Mouse (Mus musculus): ENCODE measurements around the gene Ddx3y. TPM values are rescaled to one million over a fixed set of nuclear protein-coding genes. Genes with fewer than 3 reads are reported as not detected.

Ddx3y gene
- polyA plus RNA-seq (2015; fragmentation: Nextera tagmentation; extraction: Ambion mirVana), result 18.5 and 20.9 TPM in 2 replicates

GRCm38 (mm10) chrY:1286171-1286795 is at the start of gene Ddx3y:
TSS of gene Ddx3y (minus strand) at chrY:1286629.
- peak within 1 kb of the TSS; percentile 76 for H3K27ac ChIP-seq
- H3K4me2 ChIP-seq, result peak within 1 kb of the TSS; percentile 34
- H3K4me3 ChIP-seq, result peak within 1 kb of the TSS; percentile 44
- H3K36me3 ChIP-seq, result no peaks in the 10 kb centered on the region
- no peaks in the 10 kb centered on the region for H3K4me1 ChIP-seq
- peak; percentile 88; the same call in 1 of the 2 replicates for ATAC-seq (ENCODE audit: borderline replicate concordance, extremely low read depth, low FRiP score, low TSS enrichment)
- H3K27me3 ChIP-seq, result no peaks in the 10 kb centered on the region
- peak within 1 kb of the TSS; percentile 22; the same call in 1 of the 2 replicates for H3K9ac ChIP-seq
- no peaks in the 10 kb centered on the region for H3K9me3 ChIP-seq
- WGBS, result 1% methylated on average over 29 of the region's 31 CpGs

GRCm38 (mm10) chrY:1293708-1294107 is 7.3 kb upstream of the Ddx3y start:
- Histone ChIP-seq H3K9me3 (no peaks in the 10 kb centered on the region), H3K4me2 (no peak overlapping the region), H3K27me3 (no peaks in the 10 kb centered on the region), H3K4me1 (no peaks in the 10 kb centered on the region), H3K9ac (no peak overlapping the region), H3K27ac (no peak overlapping the region), H3K4me3 (no peak overlapping the region), H3K36me3 (no peaks in the 10 kb centered on the region)
- no peak for ATAC-seq (ENCODE audit: borderline replicate concordance, extremely low read depth, low FRiP score, low TSS enrichment)

- no peak for ATAC-seq (ENCODE audit: borderline replicate concordance, extremely low read depth, low FRiP score, low TSS enrichment)
- H3K27me3 ChIP-seq, result no peaks in the 10 kb centered on the region
- peak overlapping the region; percentile 22; the same call in 1 of the 2 replicates for H3K9ac ChIP-seq
- WGBS, result 9% methylated on average over 12 of the region's 12 CpGs
- peak overlapping the region; percentile 44 for H3K4me3 ChIP-seq
- no peaks in the 10 kb centered on the region for H3K9me3 ChIP-seq
- H3K4me1 ChIP-seq, result no peaks in the 10 kb centered on the region
- peak overlapping the region; percentile 76 for H3K27ac ChIP-seq
- peak overlapping the region; percentile 34 for H3K4me2 ChIP-seq
- no peaks in the 10 kb centered on the region for H3K36me3 ChIP-seq
Observed at GRCm38 (mm10) chrY:1285735-1286134, 694 bp downstream of the Ddx3y start.

- no peak for ATAC-seq (ENCODE audit: borderline replicate concordance, extremely low read depth, low FRiP score, low TSS enrichment)
- H3K27me3 ChIP-seq, result no peaks in the 10 kb centered on the region
- no peak overlapping the region for H3K9ac ChIP-seq
- no peaks in the 10 kb centered on the region for H3K9me3 ChIP-seq
- H3K4me2 ChIP-seq, result 0 out of 2 replicates have a peak overlapping the region, but pooled peaks have one; percentile 6
- WGBS, result 59% methylated on average over 6 of the region's 6 CpGs
- no peaks in the 10 kb centered on the region for H3K4me1 ChIP-seq
- H3K27ac ChIP-seq, result no peak overlapping the region
- H3K4me3 ChIP-seq, result peak overlapping the region; percentile 43; the same call in 1 of the 2 replicates
- no peaks in the 10 kb centered on the region for H3K36me3 ChIP-seq
Observed at GRCm38 (mm10) chrY:1246117-1246516, 40.3 kb downstream of the Ddx3y start.

GRCm38 (mm10) chrY:1245426-1245863 is 41.0 kb downstream of the Ddx3y start, which contains the start of gene Uty:
TSS of gene Uty (minus strand) at chrY:1245759.
- ATAC-seq (ENCODE audit: borderline replicate concordance, extremely low read depth, low FRiP score, low TSS enrichment), result peak; percentile 86; the same call in 1 of the 2 replicates
- under 1% methylated on average over 21 of the region's 21 CpGs for WGBS
- Histone ChIP-seq H3K27ac (peak within 1 kb of the TSS; percentile 50), H3K9me3 (no peaks in the 10 kb centered on the region), H3K27me3 (no peaks in the 10 kb centered on the region), H3K4me3 (peak within 1 kb of the TSS; percentile 43), H3K9ac (peak within 1 kb of the TSS; percentile 34), H3K4me1 (no peaks in the 10 kb centered on the region), H3K4me2 (peak within 1 kb of the TSS; percentile 31; the same call in 1 of the 2 replicates), H3K36me3 (no peaks in the 10 kb centered on the region)

GRCm38 (mm10) chrY:1244940-1245339 is 41.5 kb downstream of the Ddx3y start:
- Histone ChIP-seq H3K27me3 (no peaks in the 10 kb centered on the region), H3K9ac (peak overlapping the region; percentile 34), H3K4me3 (peak overlapping the region; percentile 43), H3K36me3 (no peaks in the 10 kb centered on the region), H3K27ac (peak overlapping the region; percentile 50), H3K9me3 (no peaks in the 10 kb centered on the region), H3K4me2 (peak overlapping the region; percentile 31; the same call in 1 of the 2 replicates), H3K4me1 (no peaks in the 10 kb centered on the region)
- no peak for ATAC-seq (ENCODE audit: borderline replicate concordance, extremely low read depth, low FRiP score, low TSS enrichment)
- 2% methylated on average over 9 of the region's 9 CpGs for WGBS

GRCm38 (mm10) chrY:1244421-1244820 is 42.0 kb downstream of the Ddx3y start:
- H3K9ac ChIP-seq, result no peak overlapping the region
- H3K4me3 ChIP-seq, result peak overlapping the region; percentile 43
- no peaks in the 10 kb centered on the region for H3K27me3 ChIP-seq
- no peak for ATAC-seq (ENCODE audit: borderline replicate concordance, extremely low read depth, low FRiP score, low TSS enrichment)
- H3K36me3 ChIP-seq, result no peaks in the 10 kb centered on the region
- H3K4me2 ChIP-seq, result peak overlapping the region; percentile 31
- 48% methylated on average over 5 of the region's 5 CpGs for WGBS
- H3K9me3 ChIP-seq, result no peaks in the 10 kb centered on the region
- H3K4me1 ChIP-seq, result no peaks in the 10 kb centered on the region
- no peak overlapping the region for H3K27ac ChIP-seq

- H3K4me1 ChIP-seq, result no peaks in the 10 kb centered on the region
- no peak for ATAC-seq (ENCODE audit: borderline replicate concordance, extremely low read depth, low FRiP score, low TSS enrichment)
- no peak overlapping the region for H3K4me3 ChIP-seq
- H3K9me3 ChIP-seq, result no peaks in the 10 kb centered on the region
- no peak overlapping the region for H3K4me2 ChIP-seq
- WGBS, result 85% methylated on average over 7 of the region's 7 CpGs
- H3K9ac ChIP-seq, result no peak overlapping the region
- H3K27ac ChIP-seq, result no peak overlapping the region
- no peaks in the 10 kb centered on the region for H3K36me3 ChIP-seq
- H3K27me3 ChIP-seq, result no peaks in the 10 kb centered on the region
Observed at GRCm38 (mm10) chrY:1220001-1220400, 66.4 kb downstream of the Ddx3y start.

Other genes with a start within 250 kb of the Ddx3y start
- gene Uty, start 40.9 kb downstream of the Ddx3y start, polyA plus RNA-seq (2015; fragmentation: Nextera tagmentation; extraction: Ambion mirVana), result 8.3 and 9.2 TPM in 2 replicates
- not detected in 2 replicates for gene Usp9y, start 173.2 kb upstream of the Ddx3y start, polyA plus RNA-seq (2015; fragmentation: Nextera tagmentation; extraction: Ambion mirVana)

Measured in lung, embryonic 15.5 days (tissue).